Mouse (Mus musculus): ENCODE results near the gene Vamp5. TPM values are rescaled to one million over a fixed set of nuclear protein-coding genes. Genes with fewer than 3 reads are reported as not detected.
A peak's percentile ranks its signal among the peaks of the same experiment; 100 is the strongest.

Vamp5 gene
- total RNA-seq, 2 experiments from 2014 or later: 6.3 to 6.8 TPM

- no peak; the same call in 1 of the 2 replicates for TF ChIP-seq CTCF (IDR thresholded peaks at IDR 0.05)
- H3K4me3 ChIP-seq: no peak overlapping the region
- intact Hi-C loops (cut with DNase I): loop anchor here (5.0 kb wide), 1 partner anchor 177 kb away; no protein-coding TSS in a partner anchor
- H3K27ac ChIP-seq: 0 out of 2 replicates have a peak overlapping the region, but pooled peaks have one; percentile 11
- no peak for DNase-seq (ENCODE audit: extremely low spot score in 1 of 2, low spot score in 2 of 2)
Measured at GRCm38 (mm10) chr6:72359891-72360598, 20.2 kb downstream of the Vamp5 start.

GRCm38 (mm10) chr6:72359343-72359742 lies 20.9 kb downstream of the Vamp5 start:
- Histone ChIP-seq H3K27ac (no peak overlapping the region), H3K4me3 (no peak overlapping the region)
- TF ChIP-seq CTCF (IDR thresholded peaks at IDR 0.05): no peak
- intact Hi-C loops (cut with DNase I): loop anchor here (5.0 kb wide), 1 partner anchor 178 kb away; no protein-coding TSS in a partner anchor
- no peak for DNase-seq (ENCODE audit: extremely low spot score in 1 of 2, low spot score in 2 of 2)

- no peak for DNase-seq (ENCODE audit: extremely low spot score in 1 of 2, low spot score in 2 of 2)
- intact Hi-C loops (cut with DNase I): loop anchor here (5.0 kb wide), 1 partner anchor 179 kb away; no protein-coding TSS in a partner anchor
- no peak overlapping the region; the same call in 1 of the 2 replicates for H3K27ac ChIP-seq
- no peak overlapping the region for H3K4me3 ChIP-seq
- no peak for TF ChIP-seq CTCF (IDR thresholded peaks at IDR 0.05)
Measured at GRCm38 (mm10) chr6:72358086-72358764, 22.0 kb downstream of the Vamp5 start.

GRCm38 (mm10) chr6:72357164-72358079 lies 22.8 kb downstream of the Vamp5 start:
- H3K27ac ChIP-seq: no peak overlapping the region; the same call in 1 of the 2 replicates
- TF ChIP-seq CTCF (IDR thresholded peaks at IDR 0.05): no peak
- intact Hi-C loops (cut with DNase I): loop anchor here (5.0 kb wide), 1 partner anchor 180 kb away; no protein-coding TSS in a partner anchor
- H3K4me3 ChIP-seq: no peak overlapping the region
- DNase-seq (ENCODE audit: extremely low spot score in 1 of 2, low spot score in 2 of 2): no peak

- TF ChIP-seq CTCF (IDR thresholded peaks at IDR 0.05): no peak
- intact Hi-C loops (cut with DNase I): loop anchor here (5.0 kb wide), 1 partner anchor 181 kb away; no protein-coding TSS in a partner anchor
- peak overlapping the region; percentile 91 for H3K27ac ChIP-seq
- H3K4me3 ChIP-seq: peak overlapping the region; percentile 82
- DNase-seq (ENCODE audit: extremely low spot score in 1 of 2, low spot score in 2 of 2): no peak
Measured at GRCm38 (mm10) chr6:72356001-72356532, 24.2 kb downstream of the Vamp5 start.

GRCm38 (mm10) chr6:72355066-72355911 lies 25.0 kb downstream of the Vamp5 start, which contains the start of gene Tmem150a:
Gene Tmem150a, plus strand, starts transcription at chr6:72355447.
- H3K27ac ChIP-seq: peak within 1 kb of the TSS; percentile 91
- intact Hi-C loops (cut with DNase I): loop anchor here (5.0 kb wide), 1 partner anchor 182 kb away; no protein-coding TSS in a partner anchor
- peak; percentile 47 for TF ChIP-seq CTCF (IDR thresholded peaks at IDR 0.05)
- DNase-seq (ENCODE audit: extremely low spot score in 1 of 2, low spot score in 2 of 2): peak; percentile 64 to 75
- peak within 1 kb of the TSS; percentile 82 for H3K4me3 ChIP-seq

GRCm38 (mm10) chr6:72354025-72354424 lies 26.2 kb downstream of the Vamp5 start:
- no peak for DNase-seq (ENCODE audit: extremely low spot score in 1 of 2, low spot score in 2 of 2)
- intact Hi-C loops (cut with DNase I): no loop called here

GRCm38 (mm10) chr6:72352636-72353405 lies 27.4 kb downstream of the Vamp5 start:
- H3K4me3 ChIP-seq: no peak overlapping the region
- H3K27ac ChIP-seq: no peak overlapping the region
- DNase-seq (ENCODE audit: extremely low spot score in 1 of 2, low spot score in 2 of 2): no peak
- intact Hi-C loops (cut with DNase I): no loop called here
- no peak for TF ChIP-seq CTCF (IDR thresholded peaks at IDR 0.05)

More at GRCm38 (mm10) chr6:72354025-72354424, 26.2 kb downstream of the Vamp5 start:
- Histone ChIP-seq H3K4me3 (no peak overlapping the region), H3K27ac (no peak overlapping the region)
- no peak for TF ChIP-seq CTCF (IDR thresholded peaks at IDR 0.05)

- no peak for TF ChIP-seq CTCF (IDR thresholded peaks at IDR 0.05)
- intact Hi-C loops (cut with DNase I): no loop called here
Measured at GRCm38 (mm10) chr6:72350214-72350613, 30.1 kb downstream of the Vamp5 start.

More at GRCm38 (mm10) chr6:72350214-72350613, 30.1 kb downstream of the Vamp5 start:
- H3K4me3 ChIP-seq: no peak overlapping the region
- H3K27ac ChIP-seq: no peak overlapping the region; the same call in 1 of the 2 replicates
- no peak for DNase-seq (ENCODE audit: extremely low spot score in 1 of 2, low spot score in 2 of 2)

Measured in left cerebral cortex, adult 2 months (tissue).